Mouse (Mus musculus) heart, adult 18-20 months (tissue): ENCODE results near the gene Mup3. TPM values are rescaled to one million over a fixed set of nuclear protein-coding genes. Genes with fewer than 3 reads are reported as not detected.
"Not testable (repeated sequence)": the region's sequence is repeated elsewhere in the genome, so short reads cannot be mapped to it uniquely, and the experiment has no call there.

Experiments
- DNase-seq, 2 experiments: peaks; one replicate each; pipeline ENCODE4 v3.0.0; 2021 to 2022; ENCODE audit warnings: mixed read lengths in 1 of 2
- long read RNA-seq, 2 experiments: library from polyadenylated mRNA; stranded (forward); transcript quantifications; one replicate each; pipeline ENCODE4 v2.0.0; 2021
- total RNA-seq, 2 experiments: library from RNA; stranded (reverse); gene quantifications; 2 replicates each; pipeline ENCODE4 v1.2.3; 2021

The Mup3 gene
- not detected for total RNA-seq
- long read RNA-seq, experiment 1: 0 reads
- long read RNA-seq, experiment 2: 0 reads

- no peak for DNase-seq
These were observed at the start of gene Mup3 for GRCm38 (mm10) chr4:62087241-62087640. Gene Mup3 (minus strand): TSS chr4:62087342.

- DNase-seq: peak; percentile 19 to 73
These were observed 46.6 kb upstream of the Mup3 start for GRCm38 (mm10) chr4:62133706-62134105.

DNA sequence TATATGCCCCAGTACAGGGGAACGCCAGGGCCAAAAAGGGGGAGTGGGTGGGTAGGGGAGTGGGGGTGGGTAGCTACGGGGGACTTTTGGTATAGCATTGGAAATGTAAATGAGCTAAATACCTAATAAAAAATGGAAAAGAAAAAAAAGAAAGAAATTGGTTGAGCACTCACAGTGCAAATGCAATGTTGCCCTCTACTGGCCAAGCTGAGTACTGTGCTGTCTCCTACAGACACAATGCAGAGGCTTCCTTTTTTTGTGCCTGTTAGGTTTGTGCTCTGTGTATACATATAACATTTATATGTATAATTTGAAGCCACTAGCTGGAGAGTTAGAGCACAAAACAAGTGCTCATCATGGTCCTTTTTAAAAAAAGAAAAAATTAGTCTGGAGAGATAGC is 16.2 kb upstream of the Mup3 start:
- DNase-seq: peak in 1 of 2 experiments; percentile 4

GRCm38 (mm10) chr4:62087953-62088352 is 811 bp upstream of the Mup3 start:
- no peak for DNase-seq

GRCm38 (mm10) chr4:62082755-62083154 is 4.4 kb downstream of the Mup3 start:
- no peak for DNase-seq

- no peak for DNase-seq
These were observed 12.0 kb downstream of the Mup3 start for GRCm38 (mm10) chr4:62075126-62075525.

DNA sequence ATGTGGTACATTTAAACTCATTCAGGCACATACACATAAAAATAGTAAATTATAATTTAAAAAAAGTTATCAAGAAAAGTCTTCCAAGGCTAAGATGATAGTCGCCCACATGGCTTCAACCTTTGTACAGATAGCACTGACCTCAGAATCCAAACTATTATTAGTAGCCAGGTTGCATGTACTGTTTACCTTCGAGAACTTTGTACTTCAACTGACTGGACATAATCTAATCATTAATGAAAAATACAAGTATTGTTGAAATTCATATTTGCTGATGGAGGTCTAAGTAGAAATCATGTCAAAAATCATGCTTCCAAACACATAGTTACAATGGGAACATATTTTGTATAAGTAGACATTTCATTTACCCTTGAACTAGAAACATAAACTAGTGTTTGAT is 32.4 kb downstream of the Mup3 start:
- DNase-seq: not testable (repeated sequence)

DNA sequence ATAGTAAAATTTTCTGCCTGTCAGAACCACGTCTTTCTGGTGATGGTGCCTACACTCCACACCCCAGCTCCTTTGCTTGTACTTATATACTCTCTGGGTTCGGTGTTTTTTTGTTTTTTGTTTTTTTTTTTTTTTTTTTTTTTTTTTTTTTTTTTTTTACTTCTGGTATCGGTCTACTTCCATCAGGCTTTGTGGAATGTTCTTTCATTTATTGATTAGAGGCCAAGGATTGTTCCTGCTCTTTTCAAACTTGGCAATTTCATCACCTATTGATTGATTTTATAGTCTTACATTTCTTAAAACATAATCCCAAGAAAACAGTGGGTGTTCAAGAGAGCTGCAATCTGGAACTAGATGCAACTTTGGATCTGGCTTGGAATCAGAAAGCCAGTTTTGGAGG is 33.1 kb downstream of the Mup3 start, which contains the start of gene Mup20:
Gene Mup20 (minus strand): TSS at position 101 of the 400 bp plus-strand sequence.
- not testable (repeated sequence) for DNase-seq

Other genes with a start within 250 kb of the Mup3 start
- gene Mup20, start 33.2 kb downstream of the Mup3 start, total RNA-seq: not detected
- not detected for gene Mup21, start 63.5 kb upstream of the Mup3 start, total RNA-seq
- gene Zfp37, start 143.7 kb upstream of the Mup3 start, total RNA-seq: 1 to 10 TPM; 1.9 TPM
- gene Slc31a2, start 175.2 kb upstream of the Mup3 start, total RNA-seq: 10 to 100 TPM; 20.7 to 24.1 TPM